Mouse (Mus musculus) G1E (cell line): ENCODE results near the gene Syne2. TPM values are rescaled to one million over a fixed set of nuclear protein-coding genes. Genes with fewer than 3 reads are reported as not detected.

ENCODE experiments used
- ATAC-seq: 2 replicates; pipeline ENCODE4 v1.8.0; 2016; ENCODE audit warnings: mild to moderate bottlenecking; ENCODE audit not compliant: insufficient number of reproducible peaks, poor library complexity, low FRiP score, severe bottlenecking; ENCODE audit errors: extremely low read depth
- DNase-seq: peaks from one replicate; pipeline ENCODE4 v3.0.0; 2012; ENCODE audit warnings: low spot score
- H3K27me3 ChIP-seq: 2 replicates; pipeline ENCODE4 v1.6.1; 2012; ENCODE audit warnings: mild to moderate bottlenecking, low read length, inconsistent platforms; ENCODE audit not compliant: insufficient read depth
- H3K36me3 ChIP-seq: replicated peaks from 2 replicates; pipeline ENCODE3; 2012; ENCODE audit warnings: mild to moderate bottlenecking, inconsistent platforms
- H3K4me1 ChIP-seq: 2 replicates; pipeline ENCODE4 v1.6.1; 2012; ENCODE audit warnings: low read depth, low read length, inconsistent platforms, mixed read lengths; ENCODE audit not compliant: insufficient read depth
- H3K4me3 ChIP-seq: 2 replicates; pipeline ENCODE4 v1.5.1; 2012; ENCODE audit warnings: low read depth, mild to moderate bottlenecking, inconsistent platforms, low read length, moderate library complexity, mixed read lengths
- H3K9me3 ChIP-seq: replicated peaks from 2 replicates; pipeline ENCODE4 v1.6.1; 2012; ENCODE audit warnings: inconsistent platforms
- CTCF ChIP-seq: IDR thresholded peaks from 2 replicates; pipeline ENCODE4 v1.5.1; 2012; ENCODE audit warnings: low read depth, low read length, inconsistent platforms, mixed read lengths
- GATA1 ChIP-seq: IDR thresholded peaks from 2 replicates; pipeline ENCODE4 v1.6.1; 2012; ENCODE audit warnings: borderline replicate concordance, low read length, inconsistent platforms, mixed read lengths
- GATA2 ChIP-seq: IDR thresholded peaks from 2 replicates; pipeline ENCODE4 v1.6.1; 2012; ENCODE audit warnings: low read depth, low read length, inconsistent platforms, borderline replicate concordance
- POLR2AphosphoS5 ChIP-seq: IDR thresholded peaks from 2 replicates; pipeline ENCODE4 v1.6.1; 2012; ENCODE audit warnings: low read depth, low read length, inconsistent platforms; ENCODE audit not compliant: insufficient replicate concordance
- TAL1 ChIP-seq: conservative IDR thresholded peaks from 2 replicates; pipeline ENCODE4 v1.6.1; 2012; ENCODE audit warnings: low read depth, low read length, inconsistent platforms, mixed read lengths
- polyA plus RNA-seq: library from polyadenylated mRNA; stranded (reverse); fragments of >175 nt; gene quantifications from 2 replicates; pipeline ENCODE4 v1.2.3, GENCODE M21; 2012
- total RNA-seq, 2 experiments: library from RNA; stranded (forward) in 1 of 2; stranded (reverse) in 1 of 2; fragments of 200-1000 nt in 1 of 2; fragments of >200 nt in 1 of 2; fragmentation: Nextera tagmentation in 1 of 2; gene quantifications; 2 replicates each; pipeline ENCODE4 v1.2.3; 2014 to 2017

Gene Syne2
- total and polyA plus RNA-seq, 3 experiments = 0.82 TPM; not detected in 2

- no peak for ATAC-seq
- H3K36me3 ChIP-seq = no peaks in the 10 kb centered on the region
- no peak for TF ChIP-seq GATA2
- TF ChIP-seq GATA1 = no peak
- TF ChIP-seq TAL1 = no peak
- TF ChIP-seq CTCF = no peak
- TF ChIP-seq POLR2AphosphoS5 = no peak
- peaks cover 17% of the 10 kb centered on the region; the same call in 1 of the 2 replicates for H3K27me3 ChIP-seq
- no peaks in the 10 kb centered on the region for H3K4me1 ChIP-seq
- no peak for DNase-seq
- H3K4me3 ChIP-seq = no peak overlapping the region
- no peaks in the 10 kb centered on the region for H3K9me3 ChIP-seq
Measured at GRCm38 (mm10) chr12:76102621-76103020, 284.7 kb downstream of the Syne2 start.

GRCm38 (mm10) chr12:76104596-76105351 lies 286.8 kb downstream of the Syne2 start:
- no peak for TF ChIP-seq GATA1
- TF ChIP-seq CTCF = no peak
- no peak for TF ChIP-seq GATA2
- TF ChIP-seq POLR2AphosphoS5 = no peak
- TF ChIP-seq TAL1 = no peak
- Histone ChIP-seq H3K4me3 (no peak overlapping the region), H3K4me1 (no peaks in the 10 kb centered on the region), H3K9me3 (no peaks in the 10 kb centered on the region), H3K27me3 (peaks cover 19% of the 10 kb centered on the region; the same call in 1 of the 2 replicates), H3K36me3 (no peaks in the 10 kb centered on the region)
- no peak for DNase-seq
- ATAC-seq = no peak

GRCm38 (mm10) chr12:76109646-76110405 lies 291.9 kb downstream of the Syne2 start:
- ATAC-seq = no peak
- H3K4me3 ChIP-seq = no peak overlapping the region
- TF ChIP-seq CTCF = no peak
- TF ChIP-seq POLR2AphosphoS5 = no peak
- TF ChIP-seq GATA1 = no peak
- TF ChIP-seq GATA2 = no peak
- no peak for TF ChIP-seq TAL1
- no peaks in the 10 kb centered on the region for H3K36me3 ChIP-seq
- DNase-seq = no peak
- no peaks in the 10 kb centered on the region for H3K4me1 ChIP-seq
- peaks cover 18% of the 10 kb centered on the region for H3K27me3 ChIP-seq
- no peaks in the 10 kb centered on the region for H3K9me3 ChIP-seq

- no peak for ATAC-seq
- H3K4me3 ChIP-seq = no peak overlapping the region
- TF ChIP-seq POLR2AphosphoS5 = no peak
- TF ChIP-seq GATA1 = no peak
- no peak for TF ChIP-seq TAL1
- TF ChIP-seq GATA2 = no peak
- no peak for TF ChIP-seq CTCF
- H3K27me3 ChIP-seq = peaks cover 16% of the 10 kb centered on the region
- no peaks in the 10 kb centered on the region for H3K9me3 ChIP-seq
- no peak for DNase-seq
- H3K4me1 ChIP-seq = no peaks in the 10 kb centered on the region
- no peaks in the 10 kb centered on the region for H3K36me3 ChIP-seq
Measured at GRCm38 (mm10) chr12:76111046-76111445, 293.1 kb downstream of the Syne2 start.

DNA sequence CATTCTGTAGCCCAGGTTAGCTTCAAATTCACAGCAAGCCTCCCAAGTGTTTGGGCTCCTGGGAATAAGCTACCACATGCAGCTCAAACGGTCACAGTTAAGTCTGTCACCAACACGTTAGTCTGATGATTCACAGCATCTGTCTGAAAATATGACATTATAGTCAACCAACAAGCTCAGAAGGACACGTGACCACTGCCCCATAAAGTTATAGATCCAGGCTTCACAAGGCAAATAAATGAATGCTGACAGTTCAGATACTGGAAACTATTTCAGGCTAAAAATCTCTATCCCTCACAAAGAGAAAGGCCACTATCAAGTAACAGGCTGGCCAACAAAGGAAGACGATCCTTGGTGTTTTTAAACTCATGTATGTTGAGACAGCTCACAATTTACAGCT lies 298.6 kb downstream of the Syne2 start:
- no peaks in the 10 kb centered on the region for H3K4me1 ChIP-seq
- no peak for DNase-seq
- H3K4me3 ChIP-seq = no peak overlapping the region
- H3K36me3 ChIP-seq = no peaks in the 10 kb centered on the region
- H3K27me3 ChIP-seq = peaks cover 9% of the 10 kb centered on the region
- ATAC-seq = no peak
- H3K9me3 ChIP-seq = no peaks in the 10 kb centered on the region
- TF ChIP-seq GATA1 (no peak), POLR2AphosphoS5 (no peak), CTCF (no peak)

DNA sequence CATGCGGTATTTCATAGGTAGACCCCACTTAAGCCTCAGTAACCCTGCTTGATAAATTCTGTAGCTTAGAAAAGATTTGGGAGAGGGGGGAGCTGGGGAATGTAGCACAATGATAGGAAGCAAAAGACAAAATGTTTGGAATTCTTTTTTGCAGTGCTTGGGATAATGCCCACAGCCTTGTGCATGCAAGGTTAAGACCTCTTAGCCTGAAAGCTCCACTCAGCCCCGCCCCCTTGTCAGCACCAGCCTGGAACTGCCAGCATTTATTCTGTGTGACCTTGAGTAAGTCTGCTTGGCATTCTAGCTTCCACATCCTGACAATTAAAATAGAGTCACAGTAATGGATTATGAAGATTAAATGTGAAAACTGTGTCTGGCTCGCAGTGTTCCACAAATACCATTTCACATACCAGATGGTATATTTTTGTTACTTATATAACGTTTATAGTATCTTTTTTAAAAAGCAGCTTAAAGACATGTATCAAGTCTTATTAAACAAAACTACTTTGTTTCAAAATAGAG lies 299.8 kb downstream of the Syne2 start:
- Histone ChIP-seq H3K36me3 (no peaks in the 10 kb centered on the region), H3K27me3 (peaks cover 10% of the 10 kb centered on the region), H3K4me1 (no peaks in the 10 kb centered on the region), H3K4me3 (no peak overlapping the region), H3K9me3 (no peaks in the 10 kb centered on the region)
- TF ChIP-seq GATA2 = no peak
- TF ChIP-seq TAL1 = no peak
- TF ChIP-seq GATA1 = no peak
- ATAC-seq = no peak
- DNase-seq = no peak
